Mouse (Mus musculus): ENCODE data around the gene Creb3. TPM values are rescaled to one million over a fixed set of nuclear protein-coding genes. Genes with fewer than 3 reads are reported as not detected.

Creb3 gene
- total RNA-seq, 2 experiments from 2014 or later, result 34.9 to 41.8 TPM

- DNase-seq, result no peak
Observed at GRCm38 (mm10) chr4:43558028-43558630, 4.0 kb upstream of the Creb3 start.

DNA sequence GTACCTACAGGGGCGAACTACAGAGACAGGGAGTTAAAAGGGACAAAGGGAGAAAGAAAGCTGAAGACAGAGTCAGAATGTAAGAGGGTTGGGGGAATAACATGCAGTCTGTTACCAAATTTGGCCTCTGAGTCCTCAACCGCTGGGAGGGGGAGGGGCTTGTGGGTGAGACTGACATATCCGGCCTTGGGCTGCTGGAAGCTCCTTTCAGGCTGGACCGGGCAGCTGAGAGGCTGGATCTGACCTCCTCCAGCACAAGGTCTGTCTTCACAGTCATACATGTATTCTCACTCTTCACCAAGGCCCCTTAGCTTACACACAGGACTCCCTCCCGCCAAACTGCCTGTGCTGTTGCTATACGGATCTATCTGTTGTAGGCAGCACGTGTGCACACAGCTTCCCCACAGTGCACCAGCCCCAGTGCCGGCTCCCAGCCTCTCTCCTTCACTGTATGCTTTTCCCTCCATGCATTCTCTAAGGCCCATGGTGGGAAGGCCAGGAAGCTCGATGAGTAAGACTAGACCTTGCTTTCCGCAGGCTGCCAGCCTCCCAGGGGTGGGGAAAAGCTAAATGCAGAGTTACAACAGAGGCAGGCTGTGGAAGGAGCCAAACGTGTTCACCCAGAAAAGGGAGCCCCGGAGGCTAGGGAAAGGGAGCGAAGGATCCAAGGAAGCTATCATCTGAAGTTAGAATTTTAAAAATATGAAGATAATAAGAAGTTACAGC is 3.3 kb upstream of the Creb3 start:
- peak; percentile 56 for DNase-seq

- DNase-seq, result no peak
Observed at GRCm38 (mm10) chr4:43559519-43560242, 2.5 kb upstream of the Creb3 start.

- peak; percentile 65 for DNase-seq
Observed at GRCm38 (mm10) chr4:43560243-43560611, 1.9 kb upstream of the Creb3 start.

- DNase-seq, result no peak
Observed at GRCm38 (mm10) chr4:43560976-43561375, 1.2 kb upstream of the Creb3 start.

DNA sequence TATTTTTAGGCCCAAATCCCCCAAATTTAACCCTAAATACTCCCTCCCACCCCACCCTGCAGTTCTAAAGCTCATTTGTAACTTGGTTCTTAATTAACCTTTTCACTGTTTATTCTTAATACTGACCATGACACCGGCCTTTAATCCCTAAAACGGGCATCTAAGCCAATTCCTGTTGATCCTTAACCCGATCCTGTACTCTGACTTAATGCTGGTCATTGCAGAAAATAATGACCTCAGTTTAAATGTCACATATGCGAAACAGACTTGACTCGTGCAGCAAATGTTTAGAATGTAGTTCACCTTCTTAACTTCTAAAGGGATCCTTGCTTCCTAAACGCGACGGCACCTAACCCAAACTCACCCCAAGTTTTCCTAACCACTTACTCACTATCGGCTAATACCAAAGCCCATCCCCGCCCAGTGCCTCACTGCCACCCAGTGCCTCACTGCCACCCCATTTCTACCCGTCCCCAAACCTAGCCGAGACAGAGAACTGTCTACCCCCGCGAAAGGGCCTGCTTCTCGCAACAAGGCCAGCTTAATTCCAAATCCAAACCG is 616 bp upstream of the Creb3 start:
- no peak for DNase-seq

DNA sequence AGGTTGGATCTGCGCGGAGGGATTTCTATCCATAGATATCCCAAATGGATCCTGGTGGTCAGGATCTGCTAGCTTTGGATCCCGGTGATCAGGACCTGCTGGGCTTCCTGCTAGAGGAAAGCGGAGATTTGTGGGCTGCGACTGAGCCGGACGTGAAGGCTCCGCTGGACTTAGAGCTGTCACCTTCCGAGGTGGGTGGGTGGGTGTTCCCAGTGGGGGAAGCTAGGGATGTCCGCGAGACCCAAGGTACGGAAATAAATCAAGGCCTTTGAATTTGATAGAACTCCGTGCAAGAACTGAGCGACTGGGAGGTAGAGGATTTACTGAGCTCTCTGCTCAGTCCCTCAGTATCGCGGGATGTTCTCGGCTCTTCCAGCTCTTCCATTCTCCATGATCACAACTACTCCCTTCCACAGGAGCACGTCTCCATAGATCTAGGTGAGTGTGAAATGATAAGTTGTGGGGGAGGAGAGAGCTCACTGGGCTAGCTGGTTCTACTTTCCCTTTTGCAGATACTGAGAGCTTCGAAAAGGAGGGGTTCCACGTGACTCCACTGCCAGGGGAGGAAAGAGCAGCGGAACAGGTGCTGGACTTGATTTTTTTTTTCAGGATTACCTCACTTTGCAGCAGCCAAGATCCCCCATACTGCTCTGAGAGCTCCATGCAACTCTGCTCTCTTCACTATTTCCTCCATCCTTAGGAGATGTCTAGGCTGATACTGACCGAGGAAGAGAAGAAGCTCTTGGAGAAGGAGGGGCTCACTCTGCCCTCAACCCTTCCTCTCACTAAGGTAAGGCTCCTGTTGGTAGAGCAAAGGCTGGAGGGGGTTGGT is 853 bp downstream of the Creb3 start:
- DNase-seq, result no peak

GRCm38 (mm10) chr4:43563601-43563875 is 1.4 kb downstream of the Creb3 start:
- DNase-seq, result no peak

DNA sequence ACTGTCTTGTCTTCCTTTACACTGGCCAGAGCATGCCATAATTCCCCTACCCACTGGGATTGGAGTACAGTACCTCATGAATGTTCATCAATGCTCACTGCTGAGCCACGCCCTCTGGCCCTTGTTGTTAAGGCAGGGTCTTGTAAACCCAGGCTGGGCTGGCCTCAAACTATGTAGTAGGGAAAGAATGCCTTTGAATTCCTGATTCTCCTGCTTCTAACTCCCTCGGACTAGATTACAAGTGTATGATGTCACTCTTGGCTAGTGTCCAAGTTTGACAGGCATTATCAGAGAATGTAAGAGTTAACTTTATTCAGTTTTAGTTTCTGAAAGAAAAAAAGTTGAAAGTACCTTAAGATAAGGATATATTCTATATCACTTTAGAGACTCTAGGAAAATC is 2.1 kb downstream of the Creb3 start:
- DNase-seq, result no peak

GRCm38 (mm10) chr4:43567140-43567539 is 5.0 kb downstream of the Creb3 start:
- DNase-seq, result no peak

- DNase-seq, result no peak
Observed at GRCm38 (mm10) chr4:43571395-43572045, 9.4 kb downstream of the Creb3 start.

GRCm38 (mm10) chr4:43573561-43573960 is 11.4 kb downstream of the Creb3 start:
- no peak for DNase-seq

DNA sequence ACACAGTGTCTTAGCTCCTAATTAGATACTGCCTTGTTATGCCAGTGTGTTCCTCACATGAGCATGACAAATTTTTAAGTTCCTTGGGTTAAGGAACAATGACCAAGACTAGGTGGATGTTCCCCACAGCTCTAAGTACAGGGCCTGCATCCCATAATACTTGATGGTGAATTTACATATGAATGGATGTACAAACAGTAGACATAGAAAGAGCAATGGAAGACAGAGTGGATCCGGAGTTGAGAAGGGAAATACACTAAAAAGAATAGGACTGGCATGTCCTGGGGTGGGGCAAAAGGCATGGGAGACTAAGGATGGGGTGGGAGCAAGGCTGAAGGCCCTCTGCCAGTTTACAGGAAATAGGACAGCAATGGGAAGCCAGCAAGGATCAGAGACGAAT is 13.2 kb downstream of the Creb3 start:
- DNase-seq, result no peak

DNA sequence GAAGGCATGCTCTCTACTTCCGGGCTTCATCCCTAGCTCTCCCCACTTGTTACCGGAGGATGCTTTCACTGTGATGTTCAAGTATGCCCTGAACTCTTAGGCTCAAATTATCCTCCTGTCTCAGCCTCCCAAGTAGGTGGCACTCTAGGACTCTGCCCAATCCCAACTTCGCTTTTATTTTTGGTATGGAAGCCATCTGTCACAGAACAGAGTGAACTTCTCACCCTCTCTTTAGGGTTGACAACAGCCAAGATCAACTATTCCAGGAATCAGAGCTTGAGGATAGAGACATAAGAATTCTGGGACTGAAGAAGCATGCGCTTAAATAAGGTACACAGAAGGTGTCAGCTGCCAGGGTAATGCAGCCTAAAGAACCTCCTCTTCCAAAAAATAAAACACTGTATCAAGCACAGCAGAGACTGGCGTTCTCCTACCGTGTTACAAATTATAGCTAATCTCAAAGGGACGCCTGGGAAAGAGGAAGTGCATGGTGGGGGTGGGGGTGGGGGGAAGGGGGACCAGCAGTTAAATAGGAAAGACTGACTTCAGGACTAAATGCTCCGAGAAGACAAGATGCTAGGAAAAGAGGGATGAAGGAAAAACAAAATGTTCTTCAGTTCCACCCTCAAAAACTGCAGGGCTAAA is 15.2 kb downstream of the Creb3 start:
- DNase-seq, result no peak

DNA sequence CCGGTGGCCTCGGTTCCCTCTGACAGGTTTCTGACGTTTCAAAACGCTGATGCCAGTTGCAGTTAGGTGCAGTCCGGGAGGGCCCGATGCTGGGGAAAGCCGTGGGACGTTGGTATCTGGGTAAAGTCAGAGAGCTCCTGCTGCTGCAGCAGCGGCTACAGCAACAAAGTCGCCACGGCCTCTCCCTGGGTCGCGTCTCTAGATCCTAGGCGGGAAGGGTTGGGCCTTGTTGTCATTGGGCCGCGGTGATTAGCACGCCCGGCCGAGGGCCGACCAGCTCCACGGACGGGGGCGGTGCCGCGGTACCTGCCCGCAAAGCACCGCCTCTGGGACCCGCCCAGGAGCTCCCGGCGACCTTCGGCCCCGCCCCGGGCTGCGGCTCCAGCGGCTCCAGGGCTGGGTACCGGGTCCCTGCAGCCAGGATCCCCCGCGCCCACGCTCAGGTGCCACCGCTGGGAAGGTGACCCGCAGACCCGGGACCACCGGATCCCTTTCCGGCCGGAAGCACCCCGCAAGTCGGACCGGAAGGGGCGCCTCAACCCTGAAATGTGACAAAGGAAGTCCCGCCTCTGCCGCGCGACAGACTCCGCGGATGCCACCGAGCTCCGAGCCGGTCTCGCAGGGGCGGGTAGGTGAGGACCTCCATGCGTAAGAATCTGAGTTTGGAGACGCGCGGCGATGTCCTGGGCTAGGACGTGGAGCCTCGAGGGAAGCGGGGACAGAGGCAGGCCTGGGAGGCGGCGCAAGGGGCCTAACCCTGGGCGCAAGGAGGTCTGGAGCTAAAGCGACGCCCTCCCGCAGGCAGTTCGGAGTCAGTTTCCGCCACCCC is 16.5 kb downstream of the Creb3 start, which contains the start of the genes Rgp1 and Gba2:
Gene Rgp1 (plus strand): TSS at position 340 of the 829 bp plus-strand sequence.
Gene Gba2 (minus strand): TSS at position 498 of the 829 bp plus-strand sequence.
- peak; percentile 88 for DNase-seq

GRCm38 (mm10) chr4:43579256-43579655 is 17.1 kb downstream of the Creb3 start:
- DNase-seq, result no peak

GRCm38 (mm10) chr4:43579731-43580130 is 17.6 kb downstream of the Creb3 start:
- peak; percentile 11 for DNase-seq

GRCm38 (mm10) chr4:43580721-43581120 is 18.6 kb downstream of the Creb3 start:
- DNase-seq, result no peak

DNA sequence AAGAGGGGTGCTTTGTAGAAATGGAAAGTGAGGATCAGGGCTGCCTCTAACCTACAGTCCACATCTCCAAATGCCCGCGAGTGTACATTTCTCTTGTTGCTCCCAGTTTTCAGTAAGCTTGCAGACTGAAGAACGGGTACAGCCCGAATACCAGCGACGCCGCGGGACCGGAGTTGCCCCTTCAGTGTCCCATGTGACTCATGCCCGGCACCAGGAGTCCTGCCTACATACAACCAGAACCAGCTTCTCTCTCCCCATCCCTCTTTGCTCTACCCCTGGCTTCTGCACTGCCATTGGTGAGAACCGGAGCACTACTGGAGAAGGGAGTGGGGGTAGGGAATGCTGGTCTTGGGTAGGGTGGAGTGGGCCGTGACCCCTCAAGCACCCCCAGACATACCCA is 19.2 kb downstream of the Creb3 start:
- DNase-seq, result no peak

- no peak for DNase-seq
Observed at GRCm38 (mm10) chr4:43582241-43582640, 20.1 kb downstream of the Creb3 start.

All from gastrocnemius, postnatal 25 days (tissue).